Mouse (Mus musculus): ENCODE data around the gene Rfc1. TPM values are rescaled to one million over a fixed set of nuclear protein-coding genes. Genes with fewer than 3 reads are reported as not detected.
"Not testable (repeated sequence)": the region's sequence is repeated elsewhere in the genome, so short reads cannot be mapped to it uniquely, and the experiment has no call there.

Gene Rfc1
- total RNA-seq, 2 experiments from 2014 or later, result 26.3 to 27.7 TPM

DNA sequence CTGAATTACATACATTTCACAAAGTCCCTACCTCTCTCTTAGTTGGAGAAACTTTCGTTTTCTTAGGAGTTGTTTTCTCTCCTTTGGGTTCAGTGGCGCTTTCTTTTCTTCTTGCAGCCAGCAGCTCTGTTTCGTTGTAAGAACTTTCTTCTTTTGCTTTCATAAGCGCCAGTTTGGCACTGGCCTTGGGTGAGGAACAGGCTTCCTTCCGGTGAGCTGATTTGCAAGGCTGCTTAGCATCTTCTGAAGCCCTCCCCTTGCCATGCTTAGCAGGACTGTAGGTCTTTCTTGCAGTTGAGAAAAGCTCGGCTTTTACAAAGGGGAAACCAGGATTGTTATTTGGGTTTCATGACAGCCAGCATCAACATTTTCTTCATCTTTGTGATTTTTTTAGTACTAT lies 41.8 kb downstream of the Rfc1 start:
- no peak for TF ChIP-seq CTCF (IDR thresholded peaks at IDR 0.05)
- intact Hi-C loops (cut with DNase I), result no loop called here
- Histone ChIP-seq H3K4me3 (no peak overlapping the region), H3K27ac (no peak overlapping the region)
- no peak for DNase-seq

DNA sequence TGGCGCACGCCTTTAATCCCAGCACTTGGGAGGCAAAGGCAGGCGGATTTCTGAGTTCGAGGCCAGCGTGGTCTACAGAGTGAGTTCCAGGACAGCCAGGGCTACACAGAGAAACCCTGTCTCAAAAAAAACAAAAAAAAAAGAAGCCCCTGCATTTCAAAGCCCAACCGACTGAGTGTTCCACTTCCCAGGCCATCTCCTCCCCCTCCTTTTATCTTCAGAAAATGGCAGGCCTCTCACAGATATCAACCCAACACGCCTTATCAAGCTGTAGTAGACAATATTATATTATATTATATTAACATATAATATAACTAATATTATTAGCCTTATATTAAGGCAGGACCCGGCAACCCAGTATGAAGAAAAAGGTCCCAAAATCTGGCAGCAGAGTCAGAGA lies 46.5 kb downstream of the Rfc1 start:
- H3K4me3 ChIP-seq; H3K27ac ChIP-seq; DNase-seq; intact Hi-C loops (cut with DNase I): not testable (repeated sequence)

DNA sequence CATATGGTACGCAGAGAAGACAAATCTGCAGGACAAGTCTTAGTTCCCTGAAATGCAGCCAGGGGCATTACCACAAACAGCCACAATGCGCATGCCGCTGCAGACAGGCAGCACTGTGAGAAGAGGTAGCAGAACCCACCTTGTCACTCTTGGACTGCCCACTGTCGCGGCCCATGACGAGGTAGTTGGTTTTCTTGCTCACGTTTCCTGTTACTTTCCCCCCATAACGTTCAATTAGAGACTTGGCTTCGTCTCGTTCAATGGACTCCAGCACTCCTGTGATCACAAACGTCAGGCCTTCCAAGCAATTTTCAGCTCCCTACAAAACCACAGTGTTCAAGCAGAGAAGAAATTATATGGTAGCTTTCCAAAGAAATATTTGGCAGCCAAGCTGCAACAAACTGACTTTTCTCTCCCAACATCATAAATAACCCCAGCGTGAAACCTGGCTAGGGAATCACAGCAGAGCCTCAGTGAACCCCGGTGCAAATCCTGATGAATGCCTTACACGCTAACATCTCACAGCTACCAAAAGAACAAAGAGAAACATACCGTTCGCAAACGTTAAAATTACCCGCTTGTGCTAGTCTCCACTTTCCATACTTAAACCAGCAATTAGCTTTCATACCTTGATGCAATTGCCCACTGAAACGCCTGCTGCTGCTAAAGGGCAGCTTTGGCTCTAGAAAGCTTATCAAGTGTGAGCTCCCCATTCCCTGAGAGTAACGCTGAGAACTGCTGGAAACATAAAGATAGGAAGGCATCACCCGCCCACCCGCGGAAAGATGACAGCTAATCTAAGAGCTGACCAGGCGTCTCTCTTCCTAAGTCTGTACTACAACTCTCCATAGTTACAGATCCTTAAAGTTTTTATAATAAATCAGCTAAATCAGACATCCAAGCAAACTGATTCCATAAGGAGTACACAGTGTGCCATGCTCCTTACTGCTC lies 47.4 kb downstream of the Rfc1 start:
- intact Hi-C loops (cut with DNase I), result no loop called here
- no peak for TF ChIP-seq CTCF (IDR thresholded peaks at IDR 0.05)
- no peak for DNase-seq

DNA sequence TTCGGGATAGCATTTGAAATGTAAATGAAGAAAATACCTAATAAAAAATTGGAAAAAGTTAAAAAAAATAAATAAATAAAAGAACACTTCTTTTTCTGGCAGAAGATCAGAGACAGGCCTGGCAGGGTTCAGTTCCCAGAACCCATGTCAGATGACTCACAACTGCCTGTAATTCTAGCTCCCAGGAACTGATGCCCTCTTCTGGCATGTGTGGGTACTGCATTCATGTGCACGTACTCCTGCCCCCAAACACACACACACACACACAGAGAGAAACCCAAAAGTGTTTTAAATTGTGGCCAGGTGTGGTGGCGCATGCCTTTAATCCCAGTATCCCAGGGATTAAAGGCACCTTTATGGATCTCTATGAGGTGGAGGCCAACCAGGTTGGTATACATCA lies 51.3 kb downstream of the Rfc1 start:
- Histone ChIP-seq H3K4me3 (no peak overlapping the region), H3K27ac (no peak overlapping the region)
- intact Hi-C loops (cut with DNase I), result no loop called here
- TF ChIP-seq CTCF (IDR thresholded peaks at IDR 0.05), result peak; percentile 40
- DNase-seq, result no peak

More for the DNA sequence above, 47.4 kb downstream of the Rfc1 start:
- Histone ChIP-seq H3K4me3 (no peak overlapping the region), H3K27ac (no peak overlapping the region)

DNA sequence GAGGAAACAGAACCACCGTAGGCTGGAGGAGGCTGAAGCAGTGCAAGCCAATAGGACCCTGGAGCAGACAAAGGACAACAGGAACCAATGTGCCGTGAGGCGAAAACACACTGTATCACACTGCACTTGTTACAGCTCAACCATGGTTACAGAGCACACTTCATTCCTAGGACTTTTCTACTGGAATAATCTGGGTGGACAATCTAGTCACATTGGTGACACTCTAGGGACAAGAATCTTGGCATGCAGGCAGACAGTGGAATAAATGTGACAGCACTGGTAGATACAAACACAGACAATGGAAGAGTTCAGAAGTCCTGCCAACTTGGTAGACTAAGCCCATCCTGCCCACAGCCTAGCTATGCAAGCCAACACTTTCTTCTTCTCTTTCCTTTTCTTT lies 54.3 kb downstream of the Rfc1 start:
- TF ChIP-seq CTCF (IDR thresholded peaks at IDR 0.05), result no peak
- Histone ChIP-seq H3K27ac (no peak overlapping the region), H3K4me3 (no peak overlapping the region)
- intact Hi-C loops (cut with DNase I), result no loop called here
- no peak for DNase-seq

DNA sequence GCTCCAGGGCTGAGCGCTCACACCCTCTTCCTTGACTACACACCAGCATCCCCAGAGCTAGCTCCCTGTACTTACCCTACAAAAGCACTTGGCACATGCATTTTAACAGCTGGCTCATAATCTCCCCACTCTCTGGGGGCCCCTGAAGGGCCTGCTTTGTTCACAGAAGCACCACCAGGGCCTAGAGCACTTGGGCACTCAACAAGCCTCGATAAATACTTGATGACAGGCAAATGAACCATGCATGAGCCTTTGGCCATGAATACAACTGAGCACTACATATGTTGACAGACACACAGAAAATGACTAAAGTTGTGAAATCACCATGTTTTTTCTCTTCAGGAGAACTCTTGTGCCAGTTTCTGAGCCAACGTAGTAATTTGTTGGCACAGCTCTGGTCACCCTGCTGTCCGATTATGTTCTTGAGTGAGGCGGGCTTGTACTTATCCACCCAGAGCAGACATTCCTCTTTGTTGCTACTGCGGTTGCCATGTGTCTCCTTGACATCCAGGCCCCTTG lies 56.3 kb downstream of the Rfc1 start:
- no peak for TF ChIP-seq CTCF (IDR thresholded peaks at IDR 0.05)
- Histone ChIP-seq H3K27ac (no peak overlapping the region), H3K4me3 (no peak overlapping the region)
- no peak for DNase-seq
- intact Hi-C loops (cut with DNase I), result no loop called here

DNA sequence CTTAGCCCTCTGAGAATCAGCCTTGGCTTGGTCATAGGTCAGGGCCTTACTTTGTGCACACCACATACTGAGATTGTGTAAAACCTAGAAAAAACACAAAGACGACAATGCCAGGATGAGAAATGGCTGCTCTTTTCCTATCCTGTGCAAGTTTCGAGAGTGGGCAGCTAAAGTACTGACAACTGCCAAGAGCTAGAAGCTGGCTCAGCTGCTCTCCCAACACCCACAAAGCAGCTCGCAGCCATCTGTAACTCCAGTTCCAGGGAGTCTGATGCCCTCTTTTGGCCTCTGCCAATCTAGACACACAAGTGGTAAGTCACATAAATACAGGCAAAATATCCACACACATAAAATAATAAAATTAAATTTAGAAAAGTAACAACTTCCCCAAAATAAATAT lies 61.5 kb downstream of the Rfc1 start:
- Histone ChIP-seq H3K4me3 (no peak overlapping the region), H3K27ac (no peak overlapping the region)
- intact Hi-C loops (cut with DNase I), result no loop called here
- no peak for DNase-seq
- no peak for TF ChIP-seq CTCF (IDR thresholded peaks at IDR 0.05)

DNA sequence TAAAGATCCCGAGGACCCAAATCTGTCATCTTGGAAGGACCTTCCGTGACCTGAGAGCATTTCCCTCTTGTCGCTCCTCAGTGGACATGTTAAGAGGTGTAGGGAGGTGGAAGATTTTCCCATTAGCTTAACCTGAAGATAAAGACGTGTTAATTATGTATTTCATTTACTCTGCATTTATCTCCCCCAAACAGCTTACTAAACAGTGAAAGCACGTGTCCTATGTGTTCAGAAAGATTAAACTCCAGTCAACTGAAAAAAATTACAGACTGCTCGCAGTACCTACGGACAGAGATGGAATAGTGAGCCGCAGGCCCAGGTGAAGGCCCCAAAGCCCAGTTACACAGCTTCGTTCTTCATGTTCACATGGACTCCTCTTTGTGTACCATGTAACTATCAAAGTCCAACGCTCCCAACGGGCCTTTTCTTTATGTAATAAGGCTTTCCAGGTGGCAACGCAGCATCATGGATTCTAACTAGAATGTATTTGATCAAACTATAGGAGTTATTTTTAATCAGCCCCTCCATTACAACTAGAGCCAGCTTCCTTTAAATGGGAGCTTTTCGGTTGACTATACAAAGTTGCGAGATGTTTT lies 77.5 kb downstream of the Rfc1 start:
- intact Hi-C loops (cut with DNase I), result no loop called here
- DNase-seq, result no peak
- TF ChIP-seq CTCF (IDR thresholded peaks at IDR 0.05), result no peak
- Histone ChIP-seq H3K4me3 (no peak overlapping the region), H3K27ac (no peak overlapping the region)

DNA sequence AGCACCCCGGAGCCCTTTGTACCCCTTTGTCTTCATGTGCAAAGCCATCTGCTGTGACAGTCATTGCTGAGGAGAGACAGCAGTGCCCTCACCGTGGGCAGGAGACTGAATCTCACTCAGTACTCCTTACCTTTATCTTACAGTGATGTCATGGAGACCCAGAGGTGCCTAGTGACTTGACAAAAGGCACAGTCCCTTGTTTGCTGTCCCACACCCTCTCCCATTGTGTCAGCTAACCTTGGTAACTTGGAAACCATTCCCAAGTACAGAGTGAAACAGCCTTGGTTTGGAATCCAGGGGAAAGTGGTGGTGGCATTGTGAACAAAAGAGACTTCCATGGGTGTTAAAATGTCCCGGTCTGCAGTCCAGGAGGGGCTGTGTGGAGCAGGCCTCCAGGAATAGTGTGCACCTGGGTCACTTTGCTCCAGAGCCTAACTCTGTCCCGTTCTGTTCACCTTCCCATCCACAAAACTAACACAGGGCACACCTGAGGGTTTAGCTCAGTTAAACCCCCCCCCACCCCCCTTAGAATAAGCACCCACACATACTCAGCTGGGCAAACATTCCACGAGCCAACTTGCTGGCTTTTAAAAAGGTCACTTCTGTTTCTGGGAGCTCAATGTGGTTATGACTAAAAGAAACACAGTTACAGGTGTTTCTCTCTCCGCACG lies 85.2 kb downstream of the Rfc1 start:
- no peak overlapping the region for H3K4me3 ChIP-seq
- H3K27ac ChIP-seq, result no peak overlapping the region
- DNase-seq, result no peak
- no peak for TF ChIP-seq CTCF (IDR thresholded peaks at IDR 0.05)
- intact Hi-C loops (cut with DNase I), result no loop called here

DNA sequence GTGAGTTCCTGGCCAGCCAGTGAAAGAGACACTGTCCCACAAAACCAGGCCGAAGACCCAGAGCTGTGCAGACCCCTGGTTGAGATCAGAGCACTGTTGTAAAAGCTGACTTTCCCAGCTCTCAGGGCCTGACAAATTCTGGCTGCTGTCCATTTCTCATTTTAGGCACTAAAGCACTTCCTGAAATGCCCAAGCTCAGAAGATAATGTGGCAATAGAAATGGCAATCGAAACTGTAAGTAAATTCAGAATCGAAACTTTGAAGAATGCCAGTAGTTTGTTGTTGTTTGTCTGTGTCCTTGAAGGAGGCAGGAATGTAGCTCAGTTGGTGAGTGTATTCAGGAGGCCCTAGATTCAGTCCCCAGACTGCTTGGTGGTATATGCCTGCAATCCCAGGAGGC lies 88.2 kb downstream of the Rfc1 start:
- intact Hi-C loops (cut with DNase I), result loop anchor here (10.0 kb wide), 1 partner anchor 362 kb away; no protein-coding TSS in a partner anchor
- no peak for TF ChIP-seq CTCF (IDR thresholded peaks at IDR 0.05)
- no peak for DNase-seq
- Histone ChIP-seq H3K27ac (no peak overlapping the region), H3K4me3 (no peak overlapping the region)

DNA sequence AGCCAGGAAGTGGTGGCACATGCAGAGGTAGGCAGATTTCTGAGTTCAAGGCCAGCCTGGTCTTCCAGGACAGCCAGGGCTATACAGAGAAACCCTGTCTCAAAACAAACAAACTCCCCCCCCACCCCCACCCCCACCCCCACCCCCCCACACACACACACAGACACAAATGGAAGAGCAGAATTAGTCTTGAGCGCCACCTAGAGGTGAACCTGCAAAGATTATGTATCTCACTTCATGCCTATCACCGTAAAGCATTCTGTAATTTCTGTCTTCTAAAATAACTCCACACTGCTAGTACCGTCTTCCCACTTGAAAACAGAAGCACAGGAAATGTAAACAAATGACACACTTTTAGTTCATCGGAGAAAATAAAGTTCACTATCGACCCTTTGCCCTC lies 92.7 kb downstream of the Rfc1 start:
- intact Hi-C loops (cut with DNase I), result loop anchor here (2.0 to 10.0 kb wide), 3 partner anchors 225 to 358 kb away; no protein-coding TSS in a partner anchor
- TF ChIP-seq CTCF (IDR thresholded peaks at IDR 0.05), result peak; percentile 58
- no peak for DNase-seq
- Histone ChIP-seq H3K4me3 (no peak overlapping the region), H3K27ac (no peak overlapping the region)

DNA sequence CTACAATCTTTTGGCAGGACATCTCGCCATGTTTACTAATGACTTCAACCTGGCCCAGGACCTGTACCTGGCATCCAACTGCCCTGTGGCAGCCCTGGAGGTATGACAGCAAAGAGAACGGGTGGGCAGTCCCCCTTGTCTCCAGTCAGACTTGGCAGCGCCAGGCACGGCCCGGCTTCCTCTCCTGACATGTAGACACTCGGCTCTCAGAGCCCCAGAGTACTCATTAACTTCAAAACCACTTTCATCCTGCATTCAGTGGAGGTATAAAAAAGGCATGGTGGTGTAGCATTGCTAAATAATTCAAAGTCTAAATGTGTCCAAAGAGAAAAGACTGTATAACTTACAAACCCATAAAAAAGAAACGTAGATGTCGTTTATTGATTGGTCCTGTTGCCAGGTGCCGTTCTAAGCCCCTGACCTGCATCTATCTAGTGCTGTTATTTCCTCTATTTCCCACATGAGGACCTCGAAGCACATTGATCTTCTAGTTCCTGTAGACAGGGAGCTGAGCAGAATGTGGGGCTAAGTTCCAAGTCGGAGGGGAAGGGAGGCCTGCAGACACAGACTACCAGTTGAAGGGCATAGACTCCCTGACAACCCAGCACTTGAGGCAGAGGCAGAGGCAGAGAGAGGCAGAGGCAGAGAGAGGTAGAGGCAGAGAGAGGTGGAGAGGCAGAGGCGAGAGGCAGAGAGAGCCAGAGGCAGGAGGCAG lies 104.0 kb downstream of the Rfc1 start:
- H3K27ac ChIP-seq, result no peak overlapping the region
- TF ChIP-seq CTCF (IDR thresholded peaks at IDR 0.05), result no peak
- H3K4me3 ChIP-seq, result no peak overlapping the region
- intact Hi-C loops (cut with DNase I), result no loop called here
- no peak for DNase-seq
